Mouse (Mus musculus) c-Kit-positive CD71-negative TER-119-negative erythroid progenitor cells, embryonic 14.5 days (primary cell): ENCODE results near the gene Phf6.
"Not testable (repeated sequence)": the region's sequence is repeated elsewhere in the genome, so short reads cannot be mapped to it uniquely, and the experiment has no call there.

Source experiments
- DNase-seq: peaks from one replicate; pipeline ENCODE4 v3.0.0-alpha.2; 2013; ENCODE audit warnings: low read depth

The Phf6 gene

GRCm38 (mm10) chrX:52981378-52981777, 69.3 kb downstream of the Phf6 start:
- DNase-seq = no peak

- DNase-seq = peak; percentile 53
Measured at GRCm38 (mm10) chrX:52987905-52988783, 76.1 kb downstream of the Phf6 start, which contains the start of gene Hprt. TSS of gene Hprt (plus strand) at chrX:52988137.

- not testable (repeated sequence) for DNase-seq
Measured at GRCm38 (mm10) chrX:52994726-52995125, 82.7 kb downstream of the Phf6 start.

GRCm38 (mm10) chrX:53004887-53005286, 92.8 kb downstream of the Phf6 start:
- not testable (repeated sequence) for DNase-seq

- DNase-seq = peak; percentile 71
Measured at GRCm38 (mm10) chrX:53006062-53006461, 94.0 kb downstream of the Phf6 start.
